Mouse (Mus musculus) c-Kit-positive CD71-negative TER-119-negative erythroid progenitor cells, embryonic 14.5 days (primary cell): ENCODE measurements around the gene Rassf4.
"Not testable (repeated sequence)": the region's sequence is repeated elsewhere in the genome, so short reads cannot be mapped to it uniquely, and the experiment has no call there.

Experiments used
- DNase-seq: peaks from one replicate; pipeline ENCODE4 v3.0.0-alpha.2; 2013; ENCODE audit warnings: low read depth

The Rassf4 gene

GRCm38 (mm10) chr6:116635251-116636180 lies 38.2 kb downstream of the Rassf4 start:
- no peak for DNase-seq

GRCm38 (mm10) chr6:116633741-116634695 lies 39.7 kb downstream of the Rassf4 start:
- no peak for DNase-seq

- DNase-seq = peak; percentile 66
Observed at GRCm38 (mm10) chr6:116632129-116632528, 41.6 kb downstream of the Rassf4 start.

- no peak for DNase-seq
Observed at GRCm38 (mm10) chr6:116629766-116630165, 44.0 kb downstream of the Rassf4 start.

- DNase-seq = peak; percentile 26
Observed at GRCm38 (mm10) chr6:116628539-116629171, 45.1 kb downstream of the Rassf4 start, which contains the start of gene Zfp422. TSS of gene Zfp422 (minus strand) at chr6:116628999.

- DNase-seq = no peak
Observed at GRCm38 (mm10) chr6:116628095-116628494, 45.7 kb downstream of the Rassf4 start.

- DNase-seq = not testable (repeated sequence)
Observed at GRCm38 (mm10) chr6:116626417-116626816, 47.3 kb downstream of the Rassf4 start.

GRCm38 (mm10) chr6:116621318-116622023 lies 52.3 kb downstream of the Rassf4 start:
- DNase-seq = peak; percentile 41

GRCm38 (mm10) chr6:116618073-116618472 lies 55.7 kb downstream of the Rassf4 start:
- DNase-seq = no peak

GRCm38 (mm10) chr6:116615719-116616118 lies 58.0 kb downstream of the Rassf4 start:
- no peak for DNase-seq

GRCm38 (mm10) chr6:116607230-116607629 lies 66.5 kb downstream of the Rassf4 start:
- DNase-seq = no peak

GRCm38 (mm10) chr6:116600969-116601368 lies 72.8 kb downstream of the Rassf4 start:
- not testable (repeated sequence) for DNase-seq

GRCm38 (mm10) chr6:116584095-116584494 lies 89.7 kb downstream of the Rassf4 start, which contains the start of gene Olfr215:
TSS of gene Olfr215 (minus strand) at chr6:116584195.
- DNase-seq = no peak
